In genomic region chr11:111532457-111532856, GRCm38 (mm10) we compare ENCODE assay signal across 9 mouse cellular contexts.
A peak's percentile ranks its signal among the peaks of the same experiment; 100 is the strongest.
DNase-seq lines count a peak whose midpoint lies in the region; ATAC-seq lines count a peak whose summit lies in the region.
"Had no signal": no experiment of that assay in that cellular context is flagged by ENCODE, and none has a peak within 500 bp of the region (broad histone marks: within the 10 kb centered on the region; RNA-seq: fewer than 3 reads in every experiment).

No protein-coding gene starts in this region.

- H3K9me3 ChIP-seq in embryonic facial prominence, embryonic 11.5 days (replicated peaks; ENCODE audit: control insufficient read depth, low read length) = no peaks in the 10 kb centered on the region
- H3K9me3 ChIP-seq in embryonic facial prominence, embryonic 10.5 days = no peaks in the 10 kb centered on the region
- H3K9me3 ChIP-seq: G1E had no signal

- intact Hi-C loops in left cerebral cortex, postnatal 4 days (cut with DNase I) = loop anchor here (5.0 kb wide), 1 partner anchor 1035 kb away; no protein-coding TSS in a partner anchor

- DNase-seq in embryonic facial prominence, embryonic 11.5 days (ENCODE audit: low spot score) = peak; percentile 75
- no peak for DNase-seq in embryonic facial prominence, embryonic 10.5 days (ENCODE audit: low spot score)
- DNase-seq in left cerebral cortex, adult 11 months (ENCODE audit: low spot score) = peak; percentile 25
- no peak for DNase-seq in left cerebral cortex, adult 8-10 months (ENCODE audit: low spot score in 2 of 2)
- peak; percentile 66 for DNase-seq in NIH3T3 (ENCODE audit: low read depth)
- peak; percentile 31 for DNase-seq in left cerebral cortex, postnatal 4 days
- DNase-seq in testis, postnatal 14 days (ENCODE audit: low spot score) = no peak
- DNase-seq in cerebellum, adult 11 months = no peak

- H3K27me3 ChIP-seq in embryonic facial prominence, embryonic 11.5 days (ENCODE audit: control insufficient read depth, insufficient read depth, low read length) = no peaks in the 10 kb centered on the region
- no peaks in the 10 kb centered on the region; the same call in 1 of the 2 replicates for H3K27me3 ChIP-seq in embryonic facial prominence, embryonic 10.5 days (replicated peaks; ENCODE audit: low read depth, poor library complexity, severe bottlenecking)

- H3K27ac ChIP-seq in embryonic facial prominence, embryonic 11.5 days (replicated peaks; ENCODE audit: low read depth, low read length) = no peak overlapping the region
- H3K27ac ChIP-seq in embryonic facial prominence, embryonic 10.5 days (replicated peaks) = no peak overlapping the region

- H3K4me3 ChIP-seq in embryonic facial prominence, embryonic 11.5 days (ENCODE audit: low read depth, low read length) = no peak overlapping the region
- no peak overlapping the region for H3K4me3 ChIP-seq in embryonic facial prominence, embryonic 10.5 days

- no peak overlapping the region for H3K4me2 ChIP-seq in embryonic facial prominence, embryonic 11.5 days (ENCODE audit: low read depth, low read length)

- no peak overlapping the region for H3K9ac ChIP-seq in embryonic facial prominence, embryonic 11.5 days (replicated peaks; ENCODE audit: low read length)

- H3K36me3 ChIP-seq in embryonic facial prominence, embryonic 11.5 days (replicated peaks; ENCODE audit: control insufficient read depth, insufficient read depth, low read depth, low read length) = no peaks in the 10 kb centered on the region
- H3K36me3 ChIP-seq in embryonic facial prominence, embryonic 10.5 days (replicated peaks) = no peaks in the 10 kb centered on the region
- H3K36me3 ChIP-seq: G1E had no signal

- H3K4me1 ChIP-seq in embryonic facial prominence, embryonic 11.5 days (ENCODE audit: control insufficient read depth, insufficient read depth, low read length) = no peaks in the 10 kb centered on the region
- H3K4me1 ChIP-seq in embryonic facial prominence, embryonic 10.5 days = peaks cover 12% of the 10 kb centered on the region

- WGBS in embryonic facial prominence, embryonic 11.5 days = 40% methylated on average over 5 of the region's 5 CpGs
- WGBS in embryonic facial prominence, embryonic 10.5 days = 42% methylated on average over 5 of the region's 5 CpGs

- ATAC-seq in embryonic facial prominence, embryonic 11.5 days (replicated peaks; ENCODE audit: insufficient number of reproducible peaks, low FRiP score, low TSS enrichment, low read depth) = no peak

Comparison
In these comparisons a context has a peak if more than half of its experiments do, and no peak if none do; other contexts are left out.
1. DNase-seq: peak in embryonic facial prominence, embryonic 11.5 days (single experiment), left cerebral cortex, adult 11 months (single experiment), NIH3T3 (single experiment) and left cerebral cortex, postnatal 4 days (single experiment); none in embryonic facial prominence, embryonic 10.5 days (single experiment), left cerebral cortex, adult 8-10 months (0 of 2), testis, postnatal 14 days (single experiment) and cerebellum, adult 11 months (single experiment).